Mouse (Mus musculus): Measurements from ENCODE around the gene Vwa2. TPM values are rescaled to one million over a fixed set of nuclear protein-coding genes. Genes with fewer than 3 reads are reported as not detected.

The Vwa2 gene
- polyA plus RNA-seq, 1 experiment from 2014 or later, result 0.62 TPM

DNA sequence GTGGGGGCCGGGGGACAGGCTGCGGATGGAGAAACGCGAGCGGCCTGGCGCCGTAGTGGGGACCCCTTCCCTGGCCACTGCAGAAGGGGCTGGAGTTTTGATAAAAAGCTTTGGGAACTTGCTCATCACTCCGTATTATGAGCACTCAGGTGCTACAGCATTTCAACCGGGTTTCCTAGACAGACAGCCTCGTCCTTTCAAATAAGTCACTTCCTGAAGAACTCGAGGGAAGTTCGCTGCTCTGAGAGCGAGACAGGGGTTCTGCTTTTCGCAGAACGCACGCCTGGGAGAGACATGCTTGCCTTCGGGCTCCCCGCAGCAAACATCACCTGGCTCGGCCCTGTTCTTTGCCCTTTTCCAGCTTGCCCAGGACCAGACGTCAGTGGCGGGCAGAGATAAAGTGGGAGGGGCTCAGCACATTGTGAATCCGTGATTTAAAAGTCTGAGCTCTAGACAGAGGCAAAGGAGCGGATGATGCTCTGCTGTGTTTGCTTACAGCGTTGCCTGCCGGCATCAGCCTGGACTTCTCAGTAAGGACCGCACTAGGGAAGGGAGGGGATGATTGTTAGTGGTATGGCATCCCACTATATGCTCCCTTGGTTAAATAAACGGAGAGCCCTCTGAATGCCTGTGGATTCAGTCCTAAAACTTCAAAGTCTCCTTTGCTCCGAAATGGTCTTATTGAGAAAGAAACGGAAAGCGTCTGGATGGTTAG is 709 bp downstream of the Vwa2 start:
- peaks cover 56% of the 10 kb centered on the region for H3K27me3 ChIP-seq
- 10% methylated on average over 30 of the region's 30 CpGs for WGBS
- ATAC-seq (ENCODE audit: low FRiP score, low read depth), result no peak

DNA sequence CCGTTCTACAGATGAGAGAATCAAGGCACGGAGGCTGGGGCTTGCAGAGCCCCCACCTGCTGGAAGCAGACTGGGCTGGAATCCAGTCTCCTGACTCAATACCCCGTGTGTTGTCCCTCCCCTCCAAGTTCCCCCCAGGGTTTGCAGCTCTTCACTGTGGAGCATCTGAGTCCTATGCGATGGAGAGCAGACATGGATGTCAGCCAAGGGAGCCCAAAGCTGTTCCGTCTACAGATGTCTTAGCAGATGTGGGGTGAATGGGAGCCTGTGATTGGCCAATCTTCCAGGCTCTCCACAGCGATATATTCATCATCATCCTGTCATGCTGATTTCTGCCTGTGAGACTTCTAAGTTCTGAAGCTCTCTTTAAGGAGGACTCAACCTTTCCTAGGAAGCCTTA is 3.3 kb downstream of the Vwa2 start:
- no peak overlapping the region for H3K4me3 ChIP-seq
- 0 out of 2 replicates have a peak, but pooled peaks have one; percentile 34 for ATAC-seq (ENCODE audit: low FRiP score, low read depth)
- H3K36me3 ChIP-seq, result no peaks in the 10 kb centered on the region
- H3K4me2 ChIP-seq, result no peak overlapping the region
- WGBS, result 55% methylated on average over 6 of the region's 6 CpGs
- H3K9ac ChIP-seq, result no peak overlapping the region
- H3K9me3 ChIP-seq, result no peaks in the 10 kb centered on the region
- H3K27me3 ChIP-seq, result peaks cover 44% of the 10 kb centered on the region
- peaks cover 22% of the 10 kb centered on the region for H3K4me1 ChIP-seq (replicated peaks)
- H3K27ac ChIP-seq (replicated peaks), result no peak overlapping the region

More for the DNA sequence above, 709 bp downstream of the Vwa2 start:
- Histone ChIP-seq H3K9me3 (no peaks in the 10 kb centered on the region), H3K4me2 (peak overlapping the region; percentile 84), H3K4me3 (peak overlapping the region; percentile 44), H3K4me1 (replicated peaks) (peaks cover 22% of the 10 kb centered on the region), H3K27ac (replicated peaks) (no peak overlapping the region), H3K9ac (0 out of 2 replicates have a peak overlapping the region, but pooled peaks have one; percentile 15), H3K36me3 (no peaks in the 10 kb centered on the region)

DNA sequence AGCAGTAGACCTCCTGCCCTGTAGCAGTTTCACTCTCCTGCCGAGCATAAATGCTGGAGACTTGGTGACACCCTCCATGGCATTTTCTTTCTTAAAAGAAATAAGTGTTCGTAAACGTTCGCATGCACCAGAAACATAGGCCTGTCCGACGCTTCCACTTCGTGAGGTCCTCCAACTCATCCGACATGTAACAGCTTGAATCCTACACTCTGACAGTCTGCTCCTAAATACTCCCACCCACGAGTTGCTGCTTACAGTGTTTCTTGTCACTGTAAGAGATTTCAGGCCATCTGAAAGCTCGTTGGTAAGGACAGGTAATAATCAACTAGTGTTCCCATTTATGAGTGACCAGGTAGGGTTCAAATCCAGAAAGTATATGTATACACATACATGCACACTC is 13.8 kb downstream of the Vwa2 start:
- Histone ChIP-seq H3K4me1 (replicated peaks) (no peaks in the 10 kb centered on the region), H3K9ac (no peak overlapping the region), H3K4me2 (no peak overlapping the region), H3K27me3 (no peaks in the 10 kb centered on the region), H3K4me3 (no peak overlapping the region), H3K27ac (replicated peaks) (no peak overlapping the region), H3K36me3 (no peaks in the 10 kb centered on the region), H3K9me3 (no peaks in the 10 kb centered on the region)
- 84% methylated on average over 10 of the region's 10 CpGs for WGBS
- ATAC-seq (ENCODE audit: low FRiP score, low read depth), result no peak

DNA sequence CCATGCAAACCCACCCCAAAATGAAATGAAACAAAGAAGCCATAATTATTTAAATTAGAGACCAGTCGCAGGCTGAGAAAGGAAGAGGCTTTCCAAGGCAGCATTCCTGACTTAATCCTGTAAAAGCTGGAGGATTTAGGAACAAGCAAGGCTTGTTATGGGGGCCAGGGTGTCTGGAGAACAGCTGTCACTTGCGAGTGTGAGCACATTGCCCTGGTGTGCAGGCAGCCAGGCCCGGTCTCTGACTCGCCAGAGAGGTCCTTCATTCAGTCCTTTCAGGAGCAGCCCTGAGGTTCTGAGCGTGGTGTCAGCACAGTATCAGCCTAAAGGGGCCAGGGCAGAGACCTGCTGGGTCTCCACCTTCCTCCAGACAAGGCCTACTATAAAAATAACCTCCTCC is 14.6 kb downstream of the Vwa2 start:
- no peaks in the 10 kb centered on the region for H3K9me3 ChIP-seq
- H3K36me3 ChIP-seq, result no peaks in the 10 kb centered on the region
- H3K27ac ChIP-seq (replicated peaks), result no peak overlapping the region
- ATAC-seq (ENCODE audit: low FRiP score, low read depth), result no peak
- no peak overlapping the region for H3K4me3 ChIP-seq
- no peak overlapping the region for H3K4me2 ChIP-seq
- no peaks in the 10 kb centered on the region for H3K27me3 ChIP-seq
- no peak overlapping the region for H3K9ac ChIP-seq
- no peaks in the 10 kb centered on the region for H3K4me1 ChIP-seq (replicated peaks)
- 78% methylated on average over 5 of the region's 5 CpGs for WGBS

DNA sequence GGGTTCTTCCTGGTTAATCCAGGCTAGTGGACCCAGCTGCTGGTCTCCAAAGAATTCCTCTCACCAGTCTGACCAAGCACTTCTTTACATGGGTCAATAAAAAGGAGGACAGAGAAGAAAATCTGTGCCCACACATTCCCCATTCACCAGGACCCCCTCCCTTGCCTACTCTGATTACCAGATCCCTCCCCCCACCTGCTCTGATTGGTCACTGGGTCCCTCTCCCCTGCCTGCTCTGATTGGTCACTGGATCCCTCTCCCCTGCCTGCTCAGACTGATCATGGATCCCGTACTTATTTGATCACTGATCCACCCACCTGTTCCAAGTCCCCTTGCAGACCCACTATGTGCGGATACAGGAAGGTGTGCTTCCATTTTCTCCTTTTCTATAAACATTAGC is 17.4 kb downstream of the Vwa2 start:
- H3K36me3 ChIP-seq, result no peaks in the 10 kb centered on the region
- no peak overlapping the region for H3K9ac ChIP-seq
- ATAC-seq (ENCODE audit: low FRiP score, low read depth), result no peak
- no peak overlapping the region for H3K4me3 ChIP-seq
- no peak overlapping the region for H3K27ac ChIP-seq (replicated peaks)
- H3K4me2 ChIP-seq, result no peak overlapping the region
- no peaks in the 10 kb centered on the region for H3K9me3 ChIP-seq
- H3K27me3 ChIP-seq, result no peaks in the 10 kb centered on the region
- WGBS, result 56% methylated on average over 2 of the region's 2 CpGs
- no peaks in the 10 kb centered on the region for H3K4me1 ChIP-seq (replicated peaks)

DNA sequence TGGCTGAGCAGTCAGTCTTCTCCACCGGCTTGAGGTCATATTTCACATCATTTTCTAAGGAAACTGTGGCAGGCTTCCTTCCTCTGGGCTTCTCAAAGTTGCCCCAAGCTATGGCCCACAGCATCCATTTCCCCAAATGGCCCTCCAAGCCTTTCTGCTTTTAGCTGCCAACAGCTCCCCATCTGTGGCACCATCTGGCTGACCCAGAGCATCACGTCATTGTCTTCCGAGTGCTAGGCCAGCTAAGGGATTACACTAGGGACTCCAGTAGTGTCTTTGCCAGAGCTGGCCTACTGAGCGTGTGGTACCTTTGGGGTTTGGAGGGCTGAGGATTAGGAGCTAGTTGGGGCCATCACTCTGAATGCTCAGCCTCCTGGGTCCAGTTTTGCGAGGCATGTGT is 18.5 kb downstream of the Vwa2 start:
- Histone ChIP-seq H3K27ac (replicated peaks) (no peak overlapping the region), H3K4me2 (no peak overlapping the region), H3K27me3 (no peaks in the 10 kb centered on the region), H3K9me3 (no peaks in the 10 kb centered on the region), H3K4me3 (no peak overlapping the region), H3K9ac (no peak overlapping the region), H3K4me1 (replicated peaks) (no peaks in the 10 kb centered on the region), H3K36me3 (no peaks in the 10 kb centered on the region)
- 70% methylated on average over 5 of the region's 5 CpGs for WGBS
- no peak for ATAC-seq (ENCODE audit: low FRiP score, low read depth)

DNA sequence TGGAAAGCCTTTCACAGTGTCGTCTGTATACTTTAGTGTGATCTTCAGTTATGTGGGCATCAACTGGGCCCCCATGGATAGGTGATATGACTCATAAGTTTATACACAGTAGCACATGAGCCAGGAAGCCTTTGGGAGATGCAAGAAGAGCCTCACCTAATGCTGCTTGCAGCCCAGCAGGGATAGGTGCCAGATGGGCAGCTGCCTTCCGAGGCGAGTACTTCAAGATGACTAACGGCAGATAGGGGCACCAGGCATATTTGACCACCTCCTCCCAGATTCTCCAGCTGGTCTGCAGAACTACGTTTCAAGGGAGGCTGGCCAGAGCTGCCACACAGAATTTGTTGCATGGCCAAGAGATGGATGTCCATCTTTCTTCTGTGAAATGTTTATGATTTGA is 19.3 kb downstream of the Vwa2 start:
- no peaks in the 10 kb centered on the region for H3K36me3 ChIP-seq
- no peaks in the 10 kb centered on the region for H3K27me3 ChIP-seq
- no peak overlapping the region for H3K4me3 ChIP-seq
- H3K4me1 ChIP-seq (replicated peaks), result no peaks in the 10 kb centered on the region
- H3K4me2 ChIP-seq, result no peak overlapping the region
- no peak overlapping the region for H3K9ac ChIP-seq
- H3K27ac ChIP-seq (replicated peaks), result no peak overlapping the region
- H3K9me3 ChIP-seq, result no peaks in the 10 kb centered on the region
- 77% methylated on average over 5 of the region's 5 CpGs for WGBS
- ATAC-seq (ENCODE audit: low FRiP score, low read depth), result no peak

DNA sequence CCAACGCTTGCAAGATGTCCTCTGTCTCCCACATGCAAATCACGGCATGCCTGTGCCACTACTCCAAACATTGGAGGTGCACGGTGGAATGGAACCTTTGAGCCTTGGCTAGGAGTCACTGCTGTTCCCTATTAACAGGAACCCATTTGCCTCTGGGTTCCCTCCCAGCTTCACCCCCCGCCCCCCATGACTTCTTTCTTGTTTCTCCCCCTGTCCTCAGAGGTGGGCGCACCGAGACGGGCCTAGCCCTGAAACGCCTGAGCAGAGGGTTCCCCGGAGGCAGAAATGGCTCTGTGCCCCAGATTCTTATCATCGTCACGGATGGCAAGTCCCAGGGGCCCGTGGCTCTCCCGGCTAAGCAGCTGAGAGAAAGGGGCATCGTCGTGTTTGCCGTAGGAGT is 23.6 kb downstream of the Vwa2 start:
- WGBS, result 77% methylated on average over 16 of the region's 16 CpGs
- Histone ChIP-seq H3K9ac (no peak overlapping the region), H3K9me3 (no peaks in the 10 kb centered on the region), H3K27ac (replicated peaks) (no peak overlapping the region), H3K27me3 (no peaks in the 10 kb centered on the region), H3K4me1 (replicated peaks) (no peaks in the 10 kb centered on the region), H3K4me2 (no peak overlapping the region), H3K36me3 (no peaks in the 10 kb centered on the region), H3K4me3 (no peak overlapping the region)
- no peak for ATAC-seq (ENCODE audit: low FRiP score, low read depth)

DNA sequence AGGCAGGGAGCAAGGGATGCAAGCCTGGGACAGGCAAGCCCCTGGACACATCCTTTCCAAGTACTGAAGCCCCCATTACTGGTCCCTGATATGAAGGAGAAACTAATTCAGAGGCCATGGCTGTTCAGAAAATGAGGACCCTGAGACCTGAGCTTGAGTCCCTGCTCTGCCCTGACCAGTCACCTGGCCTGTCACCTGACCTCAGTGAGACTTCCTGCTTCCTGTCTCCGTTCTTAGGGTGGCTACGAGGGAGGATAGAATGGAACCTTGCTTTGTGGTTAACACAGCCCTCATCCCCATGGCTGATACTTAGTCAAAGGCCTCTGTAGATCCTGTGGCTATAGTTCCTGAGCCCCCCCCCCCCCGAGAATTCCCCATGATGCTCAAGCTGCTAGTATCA is 30.0 kb downstream of the Vwa2 start:
- Histone ChIP-seq H3K9me3 (no peaks in the 10 kb centered on the region), H3K4me2 (no peak overlapping the region), H3K36me3 (no peaks in the 10 kb centered on the region), H3K4me1 (replicated peaks) (no peaks in the 10 kb centered on the region), H3K27me3 (no peaks in the 10 kb centered on the region), H3K27ac (replicated peaks) (no peak overlapping the region), H3K4me3 (no peak overlapping the region), H3K9ac (no peak overlapping the region)
- no peak for ATAC-seq (ENCODE audit: low FRiP score, low read depth)
- WGBS, result 80% methylated on average over 3 of the region's 3 CpGs

DNA sequence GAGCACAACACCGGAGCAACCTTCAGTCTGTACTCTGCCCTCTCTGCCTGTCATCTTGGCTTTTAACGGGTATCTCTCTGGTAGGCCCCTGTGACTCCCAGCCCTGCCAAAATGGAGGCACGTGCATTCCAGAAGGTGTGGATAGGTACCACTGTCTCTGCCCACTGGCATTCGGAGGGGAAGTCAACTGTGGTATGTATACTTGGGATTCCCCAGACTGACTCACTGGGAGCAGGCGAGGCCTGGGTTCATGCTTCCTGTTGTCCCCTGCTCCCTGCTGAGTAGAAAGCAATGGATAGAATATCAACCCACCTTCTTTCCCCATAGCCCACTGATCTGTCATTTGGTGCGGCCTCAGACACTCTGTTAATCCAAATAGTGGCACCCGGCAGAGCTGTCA is 31.3 kb downstream of the Vwa2 start:
- WGBS, result 84% methylated on average over 7 of the region's 7 CpGs
- Histone ChIP-seq H3K27ac (replicated peaks) (no peak overlapping the region), H3K36me3 (no peaks in the 10 kb centered on the region), H3K27me3 (no peaks in the 10 kb centered on the region), H3K4me1 (replicated peaks) (no peaks in the 10 kb centered on the region), H3K4me2 (no peak overlapping the region), H3K9me3 (no peaks in the 10 kb centered on the region), H3K4me3 (no peak overlapping the region), H3K9ac (no peak overlapping the region)
- ATAC-seq (ENCODE audit: low FRiP score, low read depth), result no peak

DNA sequence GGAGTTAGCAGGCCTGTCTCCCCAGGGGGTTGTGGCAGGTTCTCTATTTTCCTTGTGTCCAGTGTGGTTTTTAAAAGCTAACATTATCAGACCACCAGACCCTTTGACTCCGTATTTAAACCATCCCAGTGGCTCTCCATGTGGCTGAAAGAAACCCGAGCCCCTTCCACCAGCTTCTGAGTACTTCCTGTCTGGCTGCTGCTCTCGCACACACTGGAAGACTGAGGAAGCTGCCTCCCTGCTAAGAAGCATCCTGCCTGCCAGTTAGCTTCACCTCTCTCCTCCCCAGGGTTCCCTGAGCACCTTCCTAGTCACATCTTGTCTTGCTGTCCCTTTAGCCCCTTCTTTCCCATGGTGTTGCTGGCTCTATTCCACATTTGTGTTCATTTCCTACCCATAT is 33.8 kb downstream of the Vwa2 start:
- Histone ChIP-seq H3K27ac (replicated peaks) (no peak overlapping the region), H3K9me3 (no peaks in the 10 kb centered on the region), H3K9ac (no peak overlapping the region), H3K27me3 (no peaks in the 10 kb centered on the region), H3K36me3 (no peaks in the 10 kb centered on the region), H3K4me3 (no peak overlapping the region), H3K4me2 (no peak overlapping the region), H3K4me1 (replicated peaks) (no peaks in the 10 kb centered on the region)
- 67% methylated on average over 3 of the region's 3 CpGs for WGBS
- no peak for ATAC-seq (ENCODE audit: low FRiP score, low read depth)

DNA sequence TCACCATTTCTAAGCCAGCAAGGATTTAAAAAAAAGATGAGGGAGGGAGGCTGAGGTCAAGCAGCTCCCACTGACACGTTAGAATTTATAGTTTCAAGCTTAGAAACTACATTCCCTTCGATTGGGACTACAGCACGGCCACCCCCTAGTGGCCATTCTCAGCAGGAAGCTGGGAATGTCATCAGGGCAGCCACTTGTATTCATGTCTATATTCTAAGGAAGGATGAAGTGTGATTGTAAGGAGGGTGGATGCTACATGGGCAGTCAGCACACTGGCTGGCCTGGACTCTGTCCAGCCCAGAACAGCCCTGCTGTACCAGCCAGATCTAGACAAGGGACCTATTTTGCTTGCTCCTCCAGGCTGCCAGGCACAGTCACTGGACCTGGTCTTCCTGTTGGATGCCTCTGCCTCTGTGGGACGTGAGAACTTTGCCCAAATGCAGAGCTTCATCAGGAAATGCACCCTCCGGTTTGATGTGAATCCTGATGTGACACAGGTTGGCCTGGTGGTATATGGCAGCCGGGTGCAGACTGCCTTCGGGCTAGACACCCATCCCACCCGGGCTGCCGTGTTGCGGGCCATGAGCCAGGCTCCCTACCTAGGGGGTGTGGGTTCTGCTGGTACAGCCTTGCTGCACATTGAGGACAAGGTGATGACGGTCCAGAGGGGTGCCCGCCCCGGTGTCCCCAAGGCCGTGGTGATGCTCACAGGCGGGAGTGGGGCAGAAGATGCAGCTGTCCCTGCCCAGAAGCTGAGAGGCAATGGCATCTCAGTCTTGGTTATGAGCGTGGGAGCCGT is 34.6 kb downstream of the Vwa2 start:
- Histone ChIP-seq H3K4me1 (replicated peaks) (no peaks in the 10 kb centered on the region), H3K4me3 (no peak overlapping the region)
- peak; percentile 46 for ATAC-seq (ENCODE audit: low FRiP score, low read depth)

More for the DNA sequence above, 34.6 kb downstream of the Vwa2 start:
- Histone ChIP-seq H3K9ac (no peak overlapping the region), H3K27me3 (no peaks in the 10 kb centered on the region), H3K4me2 (no peak overlapping the region), H3K36me3 (no peaks in the 10 kb centered on the region), H3K27ac (replicated peaks) (no peak overlapping the region), H3K9me3 (no peaks in the 10 kb centered on the region)
- WGBS, result 78% methylated on average over 17 of the region's 17 CpGs
